Mouse (Mus musculus): ENCODE results near the gene Olfr806. TPM values are rescaled to one million over a fixed set of nuclear protein-coding genes. Genes with fewer than 3 reads are reported as not detected.
A peak's percentile ranks its signal among the peaks of the same experiment; 100 is the strongest.

Olfr806 gene
- not detected for total RNA-seq (2021)
- long read RNA-seq, experiment 1 = 0 reads
- long read RNA-seq, experiment 2 = 0 reads

DNA sequence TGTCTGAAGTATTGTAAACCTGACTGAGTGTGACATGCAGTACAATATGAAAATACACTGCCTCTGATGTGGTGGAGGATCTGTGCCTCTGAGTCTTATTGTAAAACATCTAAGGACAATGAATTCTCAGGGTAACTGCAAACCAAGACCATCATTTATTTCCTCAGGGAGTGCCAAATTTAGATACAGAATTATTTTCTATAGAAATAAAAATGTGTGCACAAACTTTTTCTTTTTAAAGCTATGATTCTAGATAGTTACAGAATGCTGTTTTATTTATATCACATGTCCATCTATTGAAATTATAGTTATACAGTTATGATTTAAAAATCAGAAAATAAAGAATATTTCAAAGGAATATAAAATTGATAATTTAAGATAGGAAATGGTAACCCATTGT, at the start of gene Olfr806:
TSS of gene Olfr806 (minus strand) at position 101 of the 400 bp plus-strand sequence.
- no peak for DNase-seq (ENCODE audit: low spot score in 2 of 2)

- peak in 1 of 2 experiments; percentile 43 for DNase-seq (ENCODE audit: low spot score in 2 of 2)
Measured at GRCm38 (mm10) chr10:129778123-129778522, 36.4 kb upstream of the Olfr806 start.

DNA sequence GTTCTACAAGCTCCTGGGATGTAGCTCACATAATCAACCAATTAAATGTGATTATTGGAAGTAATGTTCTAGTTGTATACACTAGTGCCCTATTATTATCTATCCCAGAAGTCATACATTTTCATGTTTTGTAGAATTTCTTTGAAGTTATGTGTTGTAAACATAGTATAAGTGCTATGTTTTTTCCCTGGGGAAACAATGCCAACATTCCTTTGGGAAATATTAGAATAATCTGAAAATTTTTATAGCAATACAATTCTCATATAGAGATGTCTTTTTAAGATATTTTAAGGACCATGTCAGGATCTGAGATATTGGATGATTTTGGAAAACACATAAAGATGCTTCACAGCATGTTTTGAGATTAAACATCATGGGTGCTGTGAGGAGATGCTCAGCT, 32.6 kb upstream of the Olfr806 start, which contains the start of gene Olfr809:
TSS of gene Olfr809 (plus strand) at position 301 of the 400 bp plus-strand sequence.
- DNase-seq (ENCODE audit: low spot score in 2 of 2) = no peak

GRCm38 (mm10) chr10:129765182-129765581, 23.5 kb upstream of the Olfr806 start, which contains the start of gene Olfr808:
Gene Olfr808 (plus strand): TSS chr10:129765482.
- DNase-seq (ENCODE audit: low spot score in 2 of 2) = no peak

- DNase-seq (ENCODE audit: low spot score in 2 of 2) = no peak
Measured at GRCm38 (mm10) chr10:129757693-129758092, 16.0 kb upstream of the Olfr806 start, which contains the start of gene Olfr807. Gene Olfr807 (minus strand): TSS chr10:129757793.

- no peak for DNase-seq (ENCODE audit: low spot score in 2 of 2)
Measured at GRCm38 (mm10) chr10:129729275-129729674, 12.4 kb downstream of the Olfr806 start, which contains the start of gene Olfr805. Gene Olfr805 (minus strand): TSS chr10:129729375.

DNA sequence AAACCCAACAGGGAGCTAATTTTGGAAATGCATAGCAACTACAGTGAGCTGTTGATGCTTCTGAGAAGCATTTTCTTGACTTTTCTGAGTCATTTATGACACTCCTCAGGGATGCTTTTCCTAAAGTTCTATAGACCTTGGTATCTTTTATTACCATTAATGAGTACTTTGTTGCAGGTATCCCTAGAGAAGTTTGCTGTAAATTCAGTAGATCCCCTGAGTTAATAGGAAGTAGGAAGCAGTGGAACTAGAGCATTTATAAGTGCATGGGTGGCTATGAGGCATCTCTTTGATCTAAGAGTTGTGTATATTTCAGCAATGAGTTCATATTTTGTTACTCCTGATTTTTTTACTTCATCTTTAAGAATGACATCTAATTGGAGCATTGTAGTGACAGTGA, 38.8 kb downstream of the Olfr806 start, which contains the start of gene Olfr804:
TSS of gene Olfr804 (plus strand) at position 301 of the 400 bp plus-strand sequence.
- no peak for DNase-seq (ENCODE audit: low spot score in 2 of 2)

DNA sequence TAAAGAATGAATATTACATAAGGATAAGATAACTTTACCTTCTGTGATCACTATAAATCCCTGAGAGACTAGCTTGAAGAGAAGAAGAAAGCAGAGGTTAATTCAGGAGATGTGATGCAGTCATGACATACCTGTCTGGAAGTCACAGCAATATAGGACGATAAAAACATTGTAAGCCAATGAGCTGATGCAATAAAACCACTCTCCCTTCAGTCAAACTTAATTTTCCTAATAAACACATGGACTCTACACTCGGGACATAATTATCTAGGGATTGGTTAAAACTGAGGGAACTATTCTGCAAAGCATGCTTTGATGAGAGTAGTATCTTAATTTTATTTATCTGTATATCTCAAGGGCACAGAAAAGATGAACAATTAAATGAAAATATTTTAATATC, 47.5 kb downstream of the Olfr806 start, which contains the start of gene Olfr803:
TSS of gene Olfr803 (minus strand) at position 101 of the 400 bp plus-strand sequence.
- no peak for DNase-seq (ENCODE audit: low spot score in 2 of 2)

- no peak for DNase-seq (ENCODE audit: low spot score in 2 of 2)
Measured at GRCm38 (mm10) chr10:129688069-129688468, 53.7 kb downstream of the Olfr806 start, which contains the start of gene Olfr802. Gene Olfr802 (minus strand): TSS chr10:129688169.

Small RNA genes within 50 kb of the gene (microRNA-seq; reads per million reads assigned to microRNA genes)
- not detected for gene Gm24485

Other genes starting within 250 kb of the Olfr806 start
- not detected for gene Olfr790, start 243.4 kb downstream of the Olfr806 start, total RNA-seq (2021)
- not detected for gene Olfr791, start 220.1 kb downstream of the Olfr806 start, total RNA-seq (2021)
- gene Olfr792, start 202.8 kb downstream of the Olfr806 start, total RNA-seq (2021) = not detected
- gene Olfr794, start 174.3 kb downstream of the Olfr806 start, total RNA-seq (2021) = not detected
- gene Olfr796, start 129.4 kb downstream of the Olfr806 start, total RNA-seq (2021) = not detected
- not detected for gene Olfr798, start 114.0 kb downstream of the Olfr806 start, total RNA-seq (2021)
- gene Olfr799, start 104.4 kb downstream of the Olfr806 start, total RNA-seq (2021) = not detected
- gene Olfr800, start 84.2 kb downstream of the Olfr806 start, total RNA-seq (2021) = not detected
- gene Olfr801, start 68.1 kb downstream of the Olfr806 start, total RNA-seq (2021) = not detected
- not detected for gene Olfr802, start 53.8 kb downstream of the Olfr806 start, total RNA-seq (2021)
- gene Olfr803, start 47.6 kb downstream of the Olfr806 start, total RNA-seq (2021) = not detected
- not detected for gene Olfr804, start 38.7 kb downstream of the Olfr806 start, total RNA-seq (2021)
- not detected for gene Olfr805, start 12.5 kb downstream of the Olfr806 start, total RNA-seq (2021)
- not detected for gene Olfr807, start 15.9 kb upstream of the Olfr806 start, total RNA-seq (2021)
- not detected for gene Olfr808, start 23.6 kb upstream of the Olfr806 start, total RNA-seq (2021)
- not detected for gene Olfr809, start 32.7 kb upstream of the Olfr806 start, total RNA-seq (2021)
- not detected for gene Olfr810, start 53.0 kb upstream of the Olfr806 start, total RNA-seq (2021)
- gene Olfr811, start 62.5 kb upstream of the Olfr806 start, total RNA-seq (2021) = not detected
- gene Olfr812, start 104.2 kb upstream of the Olfr806 start, total RNA-seq (2021) = not detected
- gene Olfr813, start 113.4 kb upstream of the Olfr806 start, total RNA-seq (2021) = not detected
- gene Olfr814, start 137.9 kb upstream of the Olfr806 start, total RNA-seq (2021) = not detected
- not detected for gene Olfr815, start 163.9 kb upstream of the Olfr806 start, total RNA-seq (2021)
- gene Olfr816, start 173.7 kb upstream of the Olfr806 start, total RNA-seq (2021) = not detected
- not detected for gene Olfr818, start 207.2 kb upstream of the Olfr806 start, total RNA-seq (2021)
- gene Olfr819, start 225.3 kb upstream of the Olfr806 start, total RNA-seq (2021) = not detected
- not detected for gene Olfr247, start 234.2 kb upstream of the Olfr806 start, total RNA-seq (2021)
- not detected for gene Gm10310, start 243.1 kb upstream of the Olfr806 start, total RNA-seq (2021)

All from gastrocnemius, postnatal 4 days (tissue).